Mouse (Mus musculus) heart, postnatal 0 days (tissue): ENCODE results near the gene Tgif2.

Experiments
- CTCF ChIP-seq: IDR thresholded peaks from 2 replicates; pipeline ENCODE4 v1.5.1; 2016; ENCODE audit warnings: antibody characterized with exemption, control low read depth, low read depth
- EP300 ChIP-seq: IDR thresholded peaks from 2 replicates; pipeline ENCODE4 v1.6.1; 2016; ENCODE audit warnings: antibody characterized with exemption, low read depth

DNA sequence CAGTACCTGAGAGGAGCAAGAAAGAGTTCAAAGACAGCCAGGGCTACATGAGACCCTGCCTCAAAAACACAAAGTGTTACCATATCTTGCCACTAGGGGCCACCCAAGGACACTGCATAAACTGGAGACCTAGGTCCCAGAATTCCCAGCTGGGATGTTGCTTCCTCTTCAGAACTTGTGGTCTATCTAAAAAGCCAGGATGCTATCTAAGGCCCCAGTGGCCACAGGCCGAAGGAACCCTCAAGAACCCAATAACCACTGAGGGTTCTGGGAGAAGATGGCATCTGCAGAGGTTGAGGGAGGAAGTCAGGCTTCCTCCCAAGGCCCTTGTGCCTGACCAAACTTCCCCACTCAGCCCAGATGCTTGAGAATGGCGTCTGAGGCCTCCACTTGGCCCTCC lies 30.2 kb upstream of the Tgif2 start:
- TF ChIP-seq CTCF (peak; percentile 89), EP300 (no peak)
